Mouse (Mus musculus) liver, postnatal 0 days (tissue): ENCODE measurements around the gene 4933402J07Rik. TPM values are rescaled to one million over a fixed set of nuclear protein-coding genes. Genes with fewer than 3 reads are reported as not detected.

Source experiments
- ATAC-seq: fragments of 200-750 bp; cut with Nextera tagmentation; 2 replicates; pipeline ENCODE4 v1.8.0; 2017; ENCODE audit warnings: mild to moderate bottlenecking, moderate library complexity
- DNase-seq: peaks from one replicate; pipeline ENCODE4 v3.0.0-alpha.2; 2016
- H3K27ac ChIP-seq: fragments of 300-500 bp; sonication (generic); 2 replicates; pipeline ENCODE4 v1.5.1; 2014; ENCODE audit warnings: antibody characterized with exemption, moderate library complexity, mild to moderate bottlenecking, low read depth
- H3K27me3 ChIP-seq: fragments of 300-500 bp; sonication (generic); 2 replicates; pipeline ENCODE4 v1.6.1; 2014; ENCODE audit warnings: low read length, control low read depth, mixed read lengths; ENCODE audit not compliant: insufficient read depth
- H3K36me3 ChIP-seq: fragments of 300-500 bp; sonication (generic); replicated peaks from 2 replicates; pipeline ENCODE4 v1.6.1; 2014; ENCODE audit warnings: mild to moderate bottlenecking, control low read depth, low read length, moderate library complexity, mixed read lengths; ENCODE audit not compliant: insufficient read depth
- H3K4me1 ChIP-seq: fragments of 300-500 bp; sonication (generic); 2 replicates; pipeline ENCODE4 v1.6.1; 2014; ENCODE audit warnings: antibody characterized with exemption, mild to moderate bottlenecking, control low read depth; ENCODE audit not compliant: insufficient read depth
- H3K4me2 ChIP-seq: fragments of 300-500 bp; sonication (generic); 2 replicates; pipeline ENCODE4 v1.6.1; 2014; ENCODE audit warnings: low read depth, mild to moderate bottlenecking, low read length, moderate library complexity, mixed read lengths
- H3K4me3 ChIP-seq: fragments of 300-500 bp; sonication (generic); 2 replicates; pipeline ENCODE4 v1.5.1; 2014; ENCODE audit warnings: low read depth, low read length
- H3K9ac ChIP-seq: fragments of 300-500 bp; sonication (generic); replicated peaks from 2 replicates; pipeline ENCODE4 v1.6.1; 2014; ENCODE audit warnings: mild to moderate bottlenecking, moderate library complexity
- H3K9me3 ChIP-seq: fragments of 300-500 bp; sonication (generic); 2 replicates; pipeline ENCODE4 v1.6.1; 2016; ENCODE audit warnings: mild to moderate bottlenecking, control low read depth, low read length, mixed read lengths
- CTCF ChIP-seq: sonication (generic); IDR thresholded peaks from 2 replicates; pipeline ENCODE4 v1.5.1; 2016; ENCODE audit warnings: antibody characterized with exemption, low read depth
- EP300 ChIP-seq: IDR thresholded peaks from 2 replicates; pipeline ENCODE4 v1.6.1; 2016; ENCODE audit warnings: antibody characterized with exemption, low read depth, mild to moderate bottlenecking
- WGBS: fragments of 180-500 bp; shearing (Covaris S2); extraction: QIAGEN DNeasy Blood & Tissue Kit; methylation state at CpG from one replicate; pipeline ENCODE4 v1.1.7; 2014; ENCODE audit not compliant: insufficient replicate concordance; 5-methylcytosine and 5-hydroxymethylcytosine counted together
- polyA plus RNA-seq: library from polyadenylated mRNA; unstranded; fragments of >200 nt; fragmentation: Nextera tagmentation; extraction: Ambion mirVana; gene quantifications from 2 replicates; pipeline ENCODE4 v1.2.1, GENCODE M21; 2015

4933402J07Rik gene
- polyA plus RNA-seq, 1 experiment from 2014 or later: not detected

DNA sequence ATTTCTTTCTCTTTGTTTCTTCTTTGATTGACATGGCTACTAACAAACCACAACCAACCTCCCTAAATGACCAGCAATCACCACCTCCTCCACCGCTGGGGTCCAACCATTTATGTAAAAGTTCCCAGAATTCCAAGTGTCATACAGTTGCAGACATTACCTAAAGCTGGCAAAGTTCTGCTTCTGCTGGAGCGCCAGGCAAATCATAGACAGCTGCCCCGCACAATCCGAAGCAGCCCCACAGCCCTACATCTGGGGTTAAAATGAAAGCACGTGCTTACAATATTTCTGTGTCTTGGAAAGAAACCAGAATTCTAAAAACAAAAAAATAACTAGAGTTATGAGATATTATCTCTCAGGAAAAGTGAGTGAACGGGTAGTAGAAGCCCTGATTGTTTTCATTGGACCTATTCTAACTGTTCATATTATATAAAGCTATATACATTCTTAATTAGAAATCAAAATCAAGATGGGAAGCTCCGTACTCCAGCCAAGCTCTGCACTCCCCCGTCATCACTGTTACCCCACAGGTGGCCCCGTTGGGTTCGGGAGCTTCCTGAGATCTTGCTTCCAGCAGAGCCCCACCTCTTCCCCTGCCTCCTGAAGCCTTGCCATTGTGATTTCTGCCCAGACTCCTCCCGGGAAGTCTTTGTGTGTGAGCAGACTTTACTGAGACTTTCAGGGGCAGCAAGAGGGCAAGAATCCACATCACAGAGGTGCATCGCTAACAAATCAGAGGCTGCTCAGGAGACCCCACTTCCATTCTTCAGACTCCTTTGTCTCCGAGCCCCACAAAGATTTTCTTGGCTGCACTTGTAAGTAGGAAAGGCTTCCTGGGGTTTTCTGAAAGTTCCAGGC, 6.3 kb downstream of the 4933402J07Rik start:
- no peak overlapping the region for H3K9ac ChIP-seq
- H3K4me3 ChIP-seq: no peak overlapping the region
- H3K27ac ChIP-seq: no peak overlapping the region
- TF ChIP-seq CTCF: no peak
- no peak for TF ChIP-seq EP300
- 31% methylated on average over 13 of the region's 13 CpGs for WGBS
- no peak for ATAC-seq
- H3K27me3 ChIP-seq: no peaks in the 10 kb centered on the region
- no peak for DNase-seq
- no peaks in the 10 kb centered on the region for H3K4me1 ChIP-seq
- H3K4me2 ChIP-seq: no peak overlapping the region
- no peaks in the 10 kb centered on the region for H3K36me3 ChIP-seq
- H3K9me3 ChIP-seq: no peaks in the 10 kb centered on the region

DNA sequence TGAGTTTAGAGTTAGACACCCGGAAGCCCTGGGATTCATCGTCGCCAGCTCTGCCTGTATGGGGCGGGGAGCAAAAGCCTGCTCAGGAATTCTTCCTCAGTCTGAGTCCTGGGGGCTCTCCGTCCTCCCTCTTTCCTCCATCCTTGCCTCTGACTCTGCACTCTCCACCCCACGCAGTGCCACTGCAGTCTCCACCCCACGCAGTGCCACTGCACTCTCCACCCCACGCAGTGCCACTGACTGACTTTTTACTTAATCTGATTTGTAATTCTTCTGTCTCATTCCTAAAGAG, 6.9 kb downstream of the 4933402J07Rik start:
- Histone ChIP-seq H3K4me3 (no peak overlapping the region), H3K4me1 (no peaks in the 10 kb centered on the region), H3K27me3 (no peaks in the 10 kb centered on the region), H3K4me2 (no peak overlapping the region), H3K9me3 (no peaks in the 10 kb centered on the region), H3K9ac (no peak overlapping the region), H3K36me3 (no peaks in the 10 kb centered on the region), H3K27ac (no peak overlapping the region)
- no peak for TF ChIP-seq EP300
- ATAC-seq (no peak), DNase-seq (no peak)
- WGBS: 7% methylated on average over 8 of the region's 8 CpGs

DNA sequence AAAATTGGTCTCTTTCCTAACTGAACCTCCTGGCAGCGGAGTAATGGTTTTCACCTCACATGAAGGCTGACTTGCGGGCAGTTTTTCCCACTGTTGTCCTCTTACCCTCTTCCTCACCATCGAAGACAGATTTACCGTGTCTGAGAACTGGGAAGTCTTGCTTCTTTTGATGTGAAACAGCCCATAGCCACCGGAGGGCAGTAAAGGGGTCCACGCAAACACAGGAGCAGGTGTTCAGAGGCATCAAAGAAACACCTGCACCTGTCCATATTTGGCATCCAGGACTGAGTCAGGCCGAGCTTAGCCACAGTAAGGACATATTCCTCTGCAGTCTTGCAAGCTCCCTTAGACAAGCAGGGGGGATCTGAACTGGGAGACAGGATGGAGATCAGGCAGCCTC, 7.2 kb downstream of the 4933402J07Rik start:
- TF ChIP-seq EP300 (no peak), CTCF (0 out of 2 replicates have a peak, but pooled peaks have one; percentile 9)
- Histone ChIP-seq H3K4me3 (no peak overlapping the region), H3K4me1 (no peaks in the 10 kb centered on the region), H3K9me3 (no peaks in the 10 kb centered on the region), H3K4me2 (no peak overlapping the region), H3K27me3 (no peaks in the 10 kb centered on the region), H3K36me3 (no peaks in the 10 kb centered on the region), H3K9ac (no peak overlapping the region), H3K27ac (no peak overlapping the region)
- no peak for ATAC-seq
- 11% methylated on average over 7 of the region's 7 CpGs for WGBS
- no peak for DNase-seq

DNA sequence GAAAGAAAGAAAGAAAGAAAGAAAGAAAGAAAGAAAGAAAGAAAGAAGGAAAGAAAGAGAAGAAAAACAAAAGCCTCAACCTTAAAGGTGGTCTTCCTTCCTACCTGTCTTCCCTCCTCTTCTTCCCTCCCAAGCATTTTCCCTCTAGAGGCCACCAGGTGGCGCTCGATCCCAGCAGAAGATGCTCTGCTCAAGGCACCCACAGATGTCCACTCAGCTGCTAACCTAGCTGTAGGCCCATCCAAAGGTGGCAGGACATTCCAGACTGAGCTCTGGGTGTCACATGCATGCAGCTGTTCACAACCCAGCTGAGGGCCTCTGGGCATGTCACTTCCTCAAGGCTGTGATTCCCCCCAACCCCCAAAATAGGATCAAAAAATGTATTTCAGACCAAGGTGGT, 30.6 kb downstream of the 4933402J07Rik start:
- H3K4me2 ChIP-seq: no peak overlapping the region
- ATAC-seq (no peak), DNase-seq (peak; percentile 47)
- no peaks in the 10 kb centered on the region for H3K9me3 ChIP-seq
- no peaks in the 10 kb centered on the region for H3K27me3 ChIP-seq
- H3K4me1 ChIP-seq: no peaks in the 10 kb centered on the region
- no peak overlapping the region for H3K27ac ChIP-seq
- WGBS: 3% methylated on average over 2 of the region's 2 CpGs
- TF ChIP-seq EP300 (no peak), CTCF (peak; percentile 89)
- no peak overlapping the region for H3K4me3 ChIP-seq
- no peak overlapping the region for H3K9ac ChIP-seq
- H3K36me3 ChIP-seq: no peaks in the 10 kb centered on the region

DNA sequence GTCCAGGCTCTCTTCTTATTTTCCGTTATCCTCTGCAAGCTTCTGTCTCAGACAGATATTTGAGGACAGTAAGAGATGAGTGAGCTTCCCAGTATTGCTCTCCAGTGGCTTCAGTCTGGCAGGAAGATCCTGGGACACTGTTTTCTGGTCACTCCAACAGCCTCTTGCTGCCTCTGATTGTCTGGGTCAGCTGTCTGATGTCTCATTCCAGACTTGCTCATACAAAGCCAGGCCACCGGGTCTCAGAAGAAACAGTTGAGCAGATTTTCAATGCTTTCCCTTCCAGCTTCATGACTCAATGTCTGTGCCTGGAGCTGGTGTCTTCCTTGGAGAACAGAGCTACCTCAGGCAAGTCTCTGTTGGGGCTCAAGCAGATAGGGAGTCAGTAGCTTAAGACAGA, 39.1 kb downstream of the 4933402J07Rik start:
- H3K9ac ChIP-seq: no peak overlapping the region
- no peak overlapping the region for H3K4me2 ChIP-seq
- WGBS: 63% methylated on average over 2 of the region's 2 CpGs
- no peaks in the 10 kb centered on the region for H3K9me3 ChIP-seq
- no peaks in the 10 kb centered on the region for H3K4me1 ChIP-seq
- H3K27me3 ChIP-seq: no peaks in the 10 kb centered on the region
- H3K4me3 ChIP-seq: no peak overlapping the region
- ATAC-seq (no peak), DNase-seq (no peak)
- H3K27ac ChIP-seq: no peak overlapping the region
- no peaks in the 10 kb centered on the region for H3K36me3 ChIP-seq
- no peak for TF ChIP-seq CTCF
- TF ChIP-seq EP300: no peak

DNA sequence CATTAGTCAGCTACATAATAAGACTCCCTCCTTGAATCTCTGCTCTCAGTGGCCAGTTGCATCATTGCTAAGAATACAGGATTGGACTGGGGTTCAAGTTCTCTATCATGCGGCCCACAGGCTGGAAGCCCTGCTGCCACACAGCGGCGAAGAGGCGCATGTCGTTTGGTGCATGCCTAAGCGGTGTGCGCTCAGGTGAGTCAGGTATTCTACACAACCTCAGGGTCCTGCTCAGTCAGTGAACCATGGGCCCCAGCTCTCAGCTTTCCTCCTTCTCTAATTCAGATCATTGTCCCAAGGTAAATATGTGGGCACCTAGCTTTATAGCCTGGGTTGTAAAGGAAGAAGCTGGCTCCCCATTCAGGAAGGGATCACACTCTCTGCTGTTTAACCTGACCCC, 45.5 kb downstream of the 4933402J07Rik start:
- no peaks in the 10 kb centered on the region for H3K27me3 ChIP-seq
- no peak overlapping the region for H3K4me2 ChIP-seq
- no peaks in the 10 kb centered on the region for H3K36me3 ChIP-seq
- H3K4me1 ChIP-seq: no peaks in the 10 kb centered on the region
- H3K9ac ChIP-seq: no peak overlapping the region
- ATAC-seq (no peak), DNase-seq (no peak)
- 87% methylated on average over 7 of the region's 7 CpGs for WGBS
- no peaks in the 10 kb centered on the region for H3K9me3 ChIP-seq
- no peak for TF ChIP-seq EP300
- TF ChIP-seq CTCF: no peak
- H3K4me3 ChIP-seq: no peak overlapping the region
- H3K27ac ChIP-seq: no peak overlapping the region
